Mouse (Mus musculus): ENCODE measurements around the gene Rom1.

DNA sequence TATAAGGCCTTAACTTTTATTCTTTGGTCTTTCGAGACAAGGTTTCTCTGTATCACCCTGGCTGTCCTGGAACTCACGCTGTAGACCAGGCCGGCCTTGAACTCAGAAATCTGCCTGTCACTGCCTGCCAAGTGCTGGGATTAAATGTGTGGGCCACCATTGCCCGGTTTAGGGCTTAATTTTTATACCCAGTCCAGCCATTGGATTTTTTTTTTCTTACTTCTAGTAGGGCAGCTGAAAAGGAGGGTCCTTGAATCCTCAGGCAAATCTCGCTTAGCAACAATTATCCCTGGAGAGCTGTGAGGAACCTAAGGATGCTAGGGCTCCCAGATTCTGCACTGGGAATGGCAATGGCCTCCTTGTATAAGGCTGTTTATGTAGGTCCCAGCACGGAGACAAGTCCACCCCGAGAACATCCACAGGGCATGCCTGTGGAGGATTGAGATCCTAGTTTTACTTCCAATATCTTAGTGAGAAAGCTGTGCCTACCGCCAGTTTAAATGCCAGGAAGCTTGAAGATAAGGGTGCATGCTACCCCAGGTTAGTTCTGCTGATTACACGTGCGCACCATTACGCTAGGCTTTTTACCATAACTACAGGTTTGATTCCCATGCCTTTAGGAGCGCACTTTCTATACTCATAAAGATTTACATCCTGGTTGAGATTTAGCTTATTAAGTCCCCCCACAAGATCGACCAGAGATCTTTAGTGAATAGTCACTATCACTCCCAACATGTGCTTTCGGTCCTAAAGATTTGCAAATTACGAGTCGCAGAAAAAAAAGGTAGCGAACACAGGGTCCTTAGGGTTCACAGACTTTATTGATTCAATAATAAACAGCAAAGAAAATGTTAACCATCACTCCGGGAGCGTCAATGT lies 41.3 kb downstream of the Rom1 start:
- no peak for TF ChIP-seq CTCF (IDR thresholded peaks at IDR 0.05)
- no peak for TF ChIP-seq EP300 (IDR thresholded peaks at IDR 0.05)
